Mouse (Mus musculus): ENCODE measurements around the gene Olfr191.
"Not testable (repeated sequence)": the region's sequence is repeated elsewhere in the genome, so short reads cannot be mapped to it uniquely, and the experiment has no call there.

The Olfr191 gene

DNA sequence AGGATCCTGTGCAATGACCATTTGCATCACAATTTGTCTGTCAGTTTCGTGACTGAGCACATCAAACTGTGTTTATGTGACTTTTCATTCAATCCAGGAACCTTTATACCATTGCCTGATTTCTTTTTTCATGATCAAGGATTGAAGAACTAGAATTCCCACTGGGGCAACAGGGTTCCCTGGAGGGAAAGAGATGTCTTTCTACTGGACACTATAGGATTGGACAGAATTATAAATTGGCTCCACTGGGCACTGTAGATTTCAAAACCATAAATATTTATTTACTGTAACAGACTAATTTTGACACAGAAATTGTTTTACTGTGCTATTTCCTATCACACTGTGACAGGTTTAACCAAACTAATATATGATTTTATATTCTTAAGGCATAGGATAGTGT, at the start of gene Olfr191:
Gene Olfr191, minus strand, starts transcription at position 101 of the 400 bp plus-strand sequence.
- not testable (repeated sequence) for DNase-seq (ENCODE audit: low read depth, low spot score)

DNA sequence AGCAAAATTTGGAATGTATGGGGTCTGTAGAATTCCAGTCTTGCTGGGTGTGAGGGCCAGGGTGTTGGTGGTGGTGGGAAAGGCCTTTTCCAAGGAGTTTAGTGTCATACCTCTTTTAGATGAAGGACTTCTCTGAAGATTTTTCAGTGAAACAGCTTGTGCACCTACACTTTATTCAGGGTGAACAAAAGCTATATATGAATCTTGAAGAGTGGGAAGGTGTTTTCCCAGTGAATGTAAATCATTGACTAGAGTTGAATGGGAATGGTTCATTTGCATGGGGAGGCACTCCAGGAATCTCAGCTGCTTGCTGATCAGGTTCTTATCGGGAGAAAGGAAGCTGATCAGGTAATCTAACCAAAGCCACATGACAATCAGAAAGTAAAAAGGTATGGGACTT, 41.1 kb upstream of the Olfr191 start:
- DNase-seq (ENCODE audit: low read depth, low spot score) = peak; percentile 19

DNA sequence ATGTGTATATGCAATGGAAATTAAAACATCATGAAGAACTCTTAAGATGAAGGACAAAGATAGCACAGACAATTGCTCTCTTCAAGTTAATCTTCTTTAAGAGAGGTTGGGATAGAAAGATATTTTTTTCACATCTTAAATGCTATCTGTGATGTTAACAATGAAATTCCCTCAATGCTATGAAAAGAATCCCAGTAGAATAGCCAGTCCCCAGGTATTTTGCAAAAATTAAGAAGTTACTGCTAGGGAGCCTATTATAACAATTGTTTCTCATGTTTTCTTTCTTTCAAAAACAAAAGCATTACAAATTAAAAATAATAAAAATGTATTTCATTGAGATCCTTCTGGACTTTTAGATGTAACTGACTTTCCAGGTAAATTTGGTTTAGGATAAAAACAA, 31.3 kb upstream of the Olfr191 start, which contains the start of gene Olfr194:
Gene Olfr194, minus strand, starts transcription at position 101 of the 400 bp plus-strand sequence.
- no peak for DNase-seq (ENCODE audit: low read depth, low spot score)

DNA sequence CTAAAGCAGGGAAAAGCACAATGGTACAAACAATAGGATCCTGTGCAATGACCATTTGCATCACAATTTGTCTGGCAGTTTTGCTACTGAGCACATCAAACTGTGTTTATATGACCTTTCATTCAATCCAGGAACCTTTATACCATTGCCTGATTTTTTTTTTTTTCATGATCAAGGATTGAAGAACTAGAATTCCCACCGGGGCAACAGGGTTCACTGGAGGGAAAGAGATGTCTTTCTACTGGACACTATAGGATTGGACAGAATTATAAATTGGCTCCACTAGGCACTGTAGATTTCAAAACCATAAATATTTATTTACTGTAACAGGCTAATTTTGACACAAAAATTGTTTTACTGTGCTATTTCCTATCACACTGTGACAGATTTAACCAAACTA, 22.2 kb upstream of the Olfr191 start, which contains the start of gene Olfr193:
Gene Olfr193, minus strand, starts transcription at position 101 of the 400 bp plus-strand sequence.
- no peak for DNase-seq (ENCODE audit: low read depth, low spot score)

DNA sequence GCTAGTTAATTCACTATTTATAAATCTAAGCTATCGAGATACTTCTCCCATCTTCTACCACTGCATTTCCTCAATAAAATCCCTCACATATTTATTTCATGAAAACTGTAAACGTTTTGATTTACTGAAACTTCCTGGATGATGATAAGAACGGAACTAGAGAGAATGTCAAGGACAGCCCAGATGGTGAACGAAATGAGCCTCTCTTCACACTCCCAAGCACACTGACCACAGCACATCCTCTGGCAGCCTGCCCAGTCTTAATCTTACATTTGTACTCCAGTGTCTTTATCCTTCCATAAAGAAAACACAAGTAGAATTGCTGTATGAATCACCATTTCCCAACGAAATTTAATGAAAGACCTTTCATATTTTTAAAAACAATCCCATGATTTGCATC, 18.9 kb upstream of the Olfr191 start:
- peak; percentile 2 for DNase-seq (ENCODE audit: low read depth, low spot score)

DNA sequence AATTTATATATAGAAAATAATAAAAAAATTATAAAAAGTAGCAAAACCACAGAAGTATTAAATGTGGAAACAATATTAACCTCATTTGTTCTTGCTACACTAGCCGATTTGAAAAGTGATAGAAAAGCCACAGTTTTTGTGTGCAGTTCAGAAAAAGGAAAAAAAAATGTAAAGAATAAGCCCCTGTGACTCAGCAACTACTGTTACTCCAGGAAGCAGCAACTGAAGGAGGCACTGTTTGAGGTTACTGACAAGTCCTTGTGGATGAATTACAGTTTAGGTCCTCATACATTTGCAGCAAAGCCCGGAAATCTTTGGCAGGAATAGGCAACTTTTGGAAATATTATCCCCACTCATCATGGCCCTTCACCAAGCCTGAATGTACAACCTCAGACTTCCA, 15.7 kb upstream of the Olfr191 start:
- DNase-seq (ENCODE audit: low read depth, low spot score) = no peak

DNA sequence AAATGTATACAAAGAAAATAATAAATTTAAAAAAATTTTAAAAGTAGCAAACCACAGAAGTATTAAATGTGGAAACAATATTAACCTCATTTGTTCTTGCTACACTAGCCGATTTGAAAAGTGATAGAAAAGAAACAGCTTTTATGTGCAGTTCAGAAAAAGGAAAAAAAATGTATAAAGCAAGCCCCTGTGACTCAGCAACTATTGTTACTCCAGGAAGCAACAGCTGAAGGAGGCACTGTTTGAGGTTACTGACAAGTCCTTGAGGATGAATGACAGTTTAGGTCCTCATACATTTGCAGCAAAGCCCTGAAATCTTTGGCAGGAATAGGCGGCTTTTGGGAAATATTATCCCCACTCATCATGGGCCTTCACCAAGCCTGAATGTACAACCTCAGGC, 8.5 kb downstream of the Olfr191 start:
- not testable (repeated sequence) for DNase-seq (ENCODE audit: low read depth, low spot score)

DNA sequence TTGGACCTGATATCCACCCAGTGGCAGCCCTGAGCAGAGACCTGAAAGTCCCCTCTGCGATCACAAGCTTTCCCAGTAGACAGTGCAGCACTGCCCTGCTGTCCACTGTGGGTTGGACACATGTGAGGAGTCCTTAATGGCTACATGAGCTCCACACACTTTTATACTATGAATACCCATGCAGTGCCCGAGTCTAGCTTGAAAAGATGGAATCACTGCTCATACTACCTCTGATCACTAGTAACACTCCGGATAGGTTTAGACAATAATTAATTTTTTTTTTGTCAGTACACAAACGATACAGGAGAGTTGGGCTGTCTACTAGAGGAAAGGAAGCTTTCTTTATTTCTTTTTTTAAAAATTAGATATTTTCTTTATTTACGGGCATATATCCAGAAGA, 11.7 kb downstream of the Olfr191 start, which contains the start of gene Olfr190:
Gene Olfr190, minus strand, starts transcription at position 101 of the 400 bp plus-strand sequence.
- no peak for DNase-seq (ENCODE audit: low read depth, low spot score)

DNA sequence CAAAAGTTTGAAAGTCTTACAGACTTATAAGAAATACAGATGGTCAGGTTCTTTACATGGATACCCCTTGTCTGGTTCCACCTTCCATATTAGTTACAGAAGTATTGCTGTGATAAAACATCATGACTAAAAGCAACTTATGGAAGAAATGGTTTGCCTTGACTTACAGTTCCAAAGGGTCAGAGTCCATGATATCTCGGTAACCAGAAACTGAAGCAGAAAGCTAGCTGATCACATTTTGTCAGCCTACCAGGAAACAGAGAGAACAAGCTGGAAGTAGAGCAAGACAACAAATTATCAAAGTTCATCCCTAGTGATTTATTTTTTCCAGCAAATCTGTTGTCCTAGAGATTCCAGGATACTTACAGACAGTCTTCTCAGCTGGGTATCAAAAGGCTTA, 16.1 kb downstream of the Olfr191 start:
- DNase-seq (ENCODE audit: low read depth, low spot score) = no peak

DNA sequence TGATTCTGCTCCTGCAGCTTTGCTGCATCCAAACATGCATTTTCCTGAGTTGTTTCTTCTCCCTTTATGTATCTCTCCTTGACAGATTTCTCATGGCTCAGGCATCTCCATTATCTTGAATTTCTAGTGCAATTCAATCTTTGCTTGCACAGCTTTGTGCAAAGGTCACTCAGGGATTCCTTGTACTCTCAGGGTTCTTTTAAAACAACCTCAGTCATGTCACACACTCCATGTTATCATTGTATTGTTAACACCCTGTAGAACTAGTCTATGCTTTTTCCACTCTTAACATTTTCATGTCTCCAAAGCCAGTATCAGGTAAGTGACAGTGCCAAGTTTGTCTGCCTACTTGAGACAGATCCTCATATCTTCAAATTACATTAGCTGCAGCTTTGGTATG, 17.9 kb downstream of the Olfr191 start:
- DNase-seq (ENCODE audit: low read depth, low spot score) = no peak

DNA sequence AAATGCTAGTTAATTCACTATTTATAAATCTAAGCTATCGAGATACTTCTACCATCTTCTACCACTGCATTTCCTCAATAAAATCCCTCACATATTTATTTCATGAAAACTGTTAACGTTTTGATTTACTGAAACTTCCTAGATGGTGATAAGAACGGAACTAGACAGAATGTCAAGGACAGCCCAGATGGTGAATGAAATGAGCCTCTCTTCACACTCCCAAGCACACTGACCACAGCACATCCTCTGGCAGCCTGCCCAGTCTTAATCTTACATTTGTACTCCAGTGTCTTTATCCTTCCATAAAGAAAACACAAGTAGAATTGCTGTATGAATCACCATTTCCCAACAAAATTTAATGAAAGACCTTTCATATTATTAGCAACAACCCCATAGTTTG, 27.2 kb downstream of the Olfr191 start:
- DNase-seq (ENCODE audit: low read depth, low spot score) = not testable (repeated sequence)

DNA sequence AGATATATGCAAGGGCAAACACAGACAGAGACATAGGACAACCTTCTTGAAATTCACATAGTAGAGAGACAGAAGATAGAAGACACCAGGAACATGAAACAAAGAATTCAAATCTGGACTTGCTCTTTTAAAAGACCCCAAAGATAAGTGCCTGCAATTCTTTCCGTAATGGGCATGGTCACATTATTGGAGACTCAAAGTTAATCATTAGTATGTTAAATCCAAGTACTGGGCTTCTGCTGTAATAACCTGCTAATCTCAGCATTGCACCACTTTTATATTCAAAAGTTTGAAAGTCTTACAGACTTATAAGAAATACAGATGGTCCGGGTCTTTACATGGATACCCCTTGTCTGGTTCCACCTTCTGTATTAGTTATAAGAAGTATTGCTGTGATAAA, 40.3 kb downstream of the Olfr191 start:
- not testable (repeated sequence) for DNase-seq (ENCODE audit: low read depth, low spot score)

DNA sequence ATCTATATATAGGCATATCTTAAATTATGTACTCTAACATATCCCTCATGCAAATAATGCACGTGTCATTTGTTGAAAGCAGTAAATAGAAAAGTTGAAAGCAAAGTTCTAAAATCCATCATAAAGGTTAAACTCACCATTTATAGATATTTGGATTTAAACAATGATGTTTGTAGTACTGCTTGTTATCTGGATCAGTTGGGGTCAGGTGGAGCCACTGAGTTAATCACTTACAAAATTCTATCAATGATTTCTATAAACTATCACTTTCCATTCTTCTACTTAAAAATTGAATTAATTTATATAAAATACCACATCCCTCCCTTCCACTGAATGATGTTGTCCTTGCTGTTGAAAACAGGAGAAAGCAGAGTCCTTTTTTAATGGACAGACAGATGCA, 40.8 kb downstream of the Olfr191 start:
- no peak for DNase-seq (ENCODE audit: low read depth, low spot score)

DNA sequence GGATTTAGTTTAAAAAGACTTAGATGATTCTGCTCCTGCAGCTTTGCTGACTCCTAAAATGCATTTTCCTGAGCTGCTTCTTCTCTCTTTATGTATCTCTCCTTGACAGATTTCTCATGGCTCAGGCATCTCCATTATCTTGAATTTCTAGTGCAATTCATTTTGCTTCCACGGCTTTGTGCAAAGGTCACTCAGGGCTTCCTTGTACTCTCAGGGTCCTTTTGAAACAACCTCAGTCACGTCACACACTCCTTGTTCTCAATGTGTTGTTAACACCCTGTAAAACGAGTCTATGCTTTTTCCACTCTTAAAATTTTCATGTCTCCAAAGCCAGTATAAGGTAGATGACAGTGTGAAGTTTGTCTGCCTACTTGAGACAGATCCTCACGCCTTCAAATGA, 42.0 kb downstream of the Olfr191 start:
- DNase-seq (ENCODE audit: low read depth, low spot score) = no peak

DNA sequence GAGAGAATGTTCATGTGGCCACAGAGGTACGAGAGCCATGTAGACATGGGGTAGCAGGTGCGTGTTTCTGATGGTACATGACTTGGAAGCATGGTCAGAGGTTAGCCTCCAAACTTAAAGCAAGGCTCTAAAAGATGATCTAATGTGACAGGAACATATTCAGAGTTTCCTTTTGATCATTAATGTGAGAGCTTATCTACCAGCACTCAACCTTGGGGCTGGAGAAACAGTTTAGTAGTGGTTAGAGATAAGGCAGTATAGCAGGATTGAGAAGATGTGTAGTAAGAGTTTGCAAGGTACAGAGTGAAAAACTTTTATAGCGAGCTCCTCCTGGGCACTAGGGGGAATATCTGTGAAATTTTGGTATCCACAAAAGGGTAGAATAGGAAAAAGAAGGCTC, 43.8 kb downstream of the Olfr191 start:
- no peak for DNase-seq (ENCODE audit: low read depth, low spot score)

DNA sequence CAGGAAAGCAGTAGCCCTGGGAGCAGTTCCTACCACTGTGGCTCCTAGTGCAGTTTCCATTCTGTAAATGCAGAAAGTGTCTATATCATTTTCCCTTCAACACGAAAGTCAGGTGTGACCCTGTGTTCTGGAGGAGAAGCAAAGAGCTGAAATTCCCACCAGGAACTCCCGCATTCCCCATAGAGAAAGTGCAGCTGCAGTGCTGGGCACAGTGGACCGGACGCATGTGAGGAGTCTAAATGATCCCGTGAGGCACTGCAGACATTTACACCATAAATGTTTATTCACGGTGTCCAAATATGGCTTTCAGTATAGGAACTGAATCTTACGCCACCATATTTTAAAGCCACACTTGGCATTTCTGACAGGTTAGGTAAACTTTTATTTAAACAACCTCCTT, 49.9 kb downstream of the Olfr191 start, which contains the start of gene Olfr187:
Gene Olfr187, minus strand, starts transcription at position 58 of the 400 bp plus-strand sequence.
- DNase-seq (ENCODE audit: low read depth, low spot score) = no peak

All from telencephalon, adult 2 months (tissue).